Mouse (Mus musculus): ENCODE data around the gene Pde4d. TPM values are rescaled to one million over a fixed set of nuclear protein-coding genes. Genes with fewer than 3 reads are reported as not detected.

Gene Pde4d
- polyA plus RNA-seq, 2 experiments, result 11.7 to 17.3 TPM

DNA sequence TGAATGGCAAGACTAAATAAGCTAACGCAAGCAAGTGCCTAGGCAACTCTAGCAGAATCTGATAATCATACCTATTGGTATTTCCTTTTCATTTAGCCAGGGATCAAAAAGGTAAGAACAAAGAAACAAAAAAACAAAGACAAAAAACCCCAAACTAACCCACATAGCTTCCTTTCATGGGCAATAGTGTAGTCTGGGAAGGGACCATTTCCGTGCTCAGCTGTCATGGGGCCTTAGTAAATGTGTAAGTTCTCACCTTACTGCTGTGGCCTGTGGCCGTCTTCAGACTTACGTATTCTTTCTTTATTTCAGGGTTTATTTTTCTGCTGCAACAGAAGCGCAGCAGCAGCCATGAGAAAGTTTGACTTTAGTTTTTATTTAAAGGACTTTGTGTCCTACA lies 23.4 kb upstream of the Pde4d start:
- 71% methylated on average over 5 of the region's 5 CpGs for WGBS
- no peak overlapping the region for H3K9ac ChIP-seq (ENCODE audit: low read depth, low read length, severe bottlenecking)
- no peaks in the 10 kb centered on the region for H3K36me3 ChIP-seq (ENCODE audit: control insufficient read depth, insufficient read depth, low read length)

DNA sequence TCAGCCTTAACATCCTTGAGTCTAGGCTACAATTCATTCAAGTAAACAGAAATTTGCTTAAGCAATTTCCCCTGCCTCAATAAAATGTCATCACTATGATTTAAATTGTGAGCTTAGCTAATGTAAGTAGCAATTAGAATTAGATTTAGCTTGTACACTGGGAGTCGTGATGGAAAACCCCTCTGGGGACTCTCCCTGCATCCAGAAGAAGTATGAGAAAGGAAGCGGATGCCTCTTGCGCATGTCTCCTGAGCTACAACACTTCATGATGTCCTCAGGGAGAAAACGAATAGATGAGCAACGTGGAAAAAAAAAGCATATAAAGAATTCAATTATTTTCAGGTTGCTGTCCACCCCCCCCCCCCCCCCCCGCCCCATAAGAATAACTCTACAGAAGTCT lies 20.9 kb upstream of the Pde4d start:
- ATAC-seq (ENCODE audit: low FRiP score, low read depth), result no peak
- no peak for TF ChIP-seq POLR2A (IDR thresholded peaks at IDR 0.05; ENCODE audit: borderline replicate concordance, extremely low read depth, insufficient read depth, insufficient read length)
- WGBS, result 75% methylated on average over 6 of the region's 6 CpGs

More for the DNA sequence above, 23.4 kb upstream of the Pde4d start:
- no peak overlapping the region for H3K4me2 ChIP-seq (replicated peaks; ENCODE audit: low read depth, low read length, severe bottlenecking)
- H3K9me3 ChIP-seq (ENCODE audit: control insufficient read depth, low read length), result no peaks in the 10 kb centered on the region
- DNase-seq (ENCODE audit: low spot score) (no peak), ATAC-seq (ENCODE audit: low FRiP score, low read depth) (no peak)
- TF ChIP-seq POLR2A (IDR thresholded peaks at IDR 0.05; ENCODE audit: borderline replicate concordance, extremely low read depth, insufficient read depth, insufficient read length), result no peak
- no peaks in the 10 kb centered on the region for H3K4me1 ChIP-seq (ENCODE audit: control insufficient read depth, insufficient read depth, low read length)
- no peak overlapping the region for H3K27ac ChIP-seq (replicated peaks; ENCODE audit: low read depth, low read length)
- H3K4me3 ChIP-seq (replicated peaks; ENCODE audit: low read length), result no peak overlapping the region
- no peaks in the 10 kb centered on the region for H3K27me3 ChIP-seq (ENCODE audit: control insufficient read depth, insufficient read depth, low read length)

DNA sequence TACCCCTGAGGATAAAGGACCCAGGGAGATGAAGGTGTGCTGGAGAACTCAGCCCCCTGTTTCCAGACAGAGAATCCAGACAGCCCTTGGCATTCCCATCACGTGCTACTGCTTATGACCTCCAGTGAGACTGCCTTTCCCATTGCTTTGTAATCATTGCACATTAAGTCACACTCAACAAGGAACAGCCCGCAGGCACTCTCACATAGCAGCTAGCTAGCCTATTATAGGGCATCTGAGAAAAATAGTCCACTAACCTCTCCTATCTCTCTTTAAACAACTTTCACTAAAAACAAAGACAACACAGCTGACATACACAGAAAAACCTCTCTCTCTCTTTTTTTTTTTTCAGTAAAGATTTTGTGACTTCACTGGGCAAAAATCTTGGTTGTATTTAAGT lies 20.1 kb upstream of the Pde4d start:
- Histone ChIP-seq H3K4me2 (replicated peaks; ENCODE audit: low read depth, low read length, severe bottlenecking) (no peak overlapping the region), H3K27me3 (ENCODE audit: control insufficient read depth, insufficient read depth, low read length) (no peaks in the 10 kb centered on the region), H3K36me3 (ENCODE audit: control insufficient read depth, insufficient read depth, low read length) (no peaks in the 10 kb centered on the region), H3K4me1 (ENCODE audit: control insufficient read depth, insufficient read depth, low read length) (no peaks in the 10 kb centered on the region), H3K9me3 (ENCODE audit: control insufficient read depth, low read length) (no peaks in the 10 kb centered on the region), H3K27ac (replicated peaks; ENCODE audit: low read depth, low read length) (no peak overlapping the region), H3K9ac (ENCODE audit: low read depth, low read length, severe bottlenecking) (no peak overlapping the region), H3K4me3 (replicated peaks; ENCODE audit: low read length) (no peak overlapping the region)
- no peak for TF ChIP-seq POLR2A (IDR thresholded peaks at IDR 0.05; ENCODE audit: borderline replicate concordance, extremely low read depth, insufficient read depth, insufficient read length)
- 59% methylated on average over 2 of the region's 2 CpGs for whole genome bisulfite sequencing
- ATAC-seq (ENCODE audit: low FRiP score, low read depth) (no peak), DNase-seq (ENCODE audit: low spot score) (no peak)

More for the DNA sequence above, 20.9 kb upstream of the Pde4d start:
- H3K9me3 ChIP-seq (ENCODE audit: control insufficient read depth, low read length), result no peaks in the 10 kb centered on the region
- H3K27me3 ChIP-seq (ENCODE audit: control insufficient read depth, insufficient read depth, low read length), result no peaks in the 10 kb centered on the region
- H3K27ac ChIP-seq (replicated peaks; ENCODE audit: low read depth, low read length), result no peak overlapping the region
- no peak overlapping the region for H3K4me3 ChIP-seq (replicated peaks; ENCODE audit: low read length)
- H3K4me2 ChIP-seq (replicated peaks; ENCODE audit: low read depth, low read length, severe bottlenecking), result no peak overlapping the region
- H3K9ac ChIP-seq (ENCODE audit: low read depth, low read length, severe bottlenecking), result no peak overlapping the region
- H3K4me1 ChIP-seq (ENCODE audit: control insufficient read depth, insufficient read depth, low read length), result no peaks in the 10 kb centered on the region
- DNase-seq (ENCODE audit: low spot score), result no peak
- H3K36me3 ChIP-seq (ENCODE audit: control insufficient read depth, insufficient read depth, low read length), result no peaks in the 10 kb centered on the region

DNA sequence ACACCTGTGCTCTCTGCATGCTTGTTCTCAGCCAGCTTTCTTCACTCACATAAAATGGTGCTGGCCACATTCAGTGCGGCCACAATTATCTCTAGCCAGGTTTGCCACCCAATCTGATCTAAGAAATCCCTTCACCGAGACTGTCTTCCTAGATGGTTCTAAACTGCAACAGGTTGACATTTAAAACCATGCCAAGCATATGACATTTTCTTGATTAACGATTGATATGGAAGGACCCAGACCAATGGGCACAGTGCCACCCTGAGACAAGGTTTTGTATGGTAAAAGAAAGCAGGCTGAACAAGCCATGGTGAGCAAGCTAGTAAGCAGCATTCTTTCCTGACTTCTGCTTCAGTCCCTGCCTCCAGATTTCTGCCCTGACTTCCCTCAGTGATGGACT lies 18.0 kb upstream of the Pde4d start:
- Histone ChIP-seq H3K4me3 (replicated peaks; ENCODE audit: low read length) (no peak overlapping the region), H3K4me1 (ENCODE audit: control insufficient read depth, insufficient read depth, low read length) (no peaks in the 10 kb centered on the region), H3K27me3 (ENCODE audit: control insufficient read depth, insufficient read depth, low read length) (no peaks in the 10 kb centered on the region), H3K9ac (ENCODE audit: low read depth, low read length, severe bottlenecking) (no peak overlapping the region), H3K4me2 (replicated peaks; ENCODE audit: low read depth, low read length, severe bottlenecking) (no peak overlapping the region), H3K36me3 (ENCODE audit: control insufficient read depth, insufficient read depth, low read length) (no peaks in the 10 kb centered on the region), H3K9me3 (ENCODE audit: control insufficient read depth, low read length) (no peaks in the 10 kb centered on the region), H3K27ac (replicated peaks; ENCODE audit: low read depth, low read length) (no peak overlapping the region)
- 87% methylated on average over 3 of the region's 3 CpGs for WGBS
- ATAC-seq (ENCODE audit: low FRiP score, low read depth) (no peak), DNase-seq (ENCODE audit: low spot score) (no peak)
- no peak for TF ChIP-seq POLR2A (IDR thresholded peaks at IDR 0.05; ENCODE audit: borderline replicate concordance, extremely low read depth, insufficient read depth, insufficient read length)

DNA sequence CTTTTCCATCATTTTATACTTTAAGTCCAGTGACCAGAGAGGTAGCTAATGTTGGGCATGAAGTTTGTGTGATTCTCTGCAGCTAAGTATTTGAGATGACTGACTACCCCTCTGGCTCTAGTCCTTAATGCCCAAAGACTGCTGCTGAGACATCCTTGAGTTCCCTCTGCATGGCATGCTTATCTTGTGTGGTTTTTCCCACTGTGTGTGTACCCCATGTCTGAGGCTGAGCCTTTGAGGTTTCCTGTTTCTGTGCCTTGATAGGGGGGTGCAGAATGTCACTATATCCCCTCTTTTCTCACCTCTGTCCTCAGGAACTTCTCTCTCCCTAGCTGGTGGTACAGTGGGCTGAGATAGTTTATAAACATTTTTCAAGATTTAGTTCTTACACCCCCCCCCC lies 14.1 kb upstream of the Pde4d start:
- H3K27me3 ChIP-seq (ENCODE audit: control insufficient read depth, insufficient read depth, low read length), result no peaks in the 10 kb centered on the region
- H3K4me3 ChIP-seq (replicated peaks; ENCODE audit: low read length), result no peak overlapping the region
- no peak for TF ChIP-seq POLR2A (IDR thresholded peaks at IDR 0.05; ENCODE audit: borderline replicate concordance, extremely low read depth, insufficient read depth, insufficient read length)
- H3K9ac ChIP-seq (ENCODE audit: low read depth, low read length, severe bottlenecking), result no peak overlapping the region
- DNase-seq (ENCODE audit: low spot score), result no peak
- no peak for ATAC-seq (ENCODE audit: low FRiP score, low read depth)
- H3K9me3 ChIP-seq (ENCODE audit: control insufficient read depth, low read length), result no peaks in the 10 kb centered on the region
- no peaks in the 10 kb centered on the region for H3K36me3 ChIP-seq (ENCODE audit: control insufficient read depth, insufficient read depth, low read length)
- H3K4me2 ChIP-seq (replicated peaks; ENCODE audit: low read depth, low read length, severe bottlenecking), result no peak overlapping the region
- no peak overlapping the region for H3K27ac ChIP-seq (replicated peaks; ENCODE audit: low read depth, low read length)
- no peaks in the 10 kb centered on the region for H3K4me1 ChIP-seq (ENCODE audit: control insufficient read depth, insufficient read depth, low read length)

DNA sequence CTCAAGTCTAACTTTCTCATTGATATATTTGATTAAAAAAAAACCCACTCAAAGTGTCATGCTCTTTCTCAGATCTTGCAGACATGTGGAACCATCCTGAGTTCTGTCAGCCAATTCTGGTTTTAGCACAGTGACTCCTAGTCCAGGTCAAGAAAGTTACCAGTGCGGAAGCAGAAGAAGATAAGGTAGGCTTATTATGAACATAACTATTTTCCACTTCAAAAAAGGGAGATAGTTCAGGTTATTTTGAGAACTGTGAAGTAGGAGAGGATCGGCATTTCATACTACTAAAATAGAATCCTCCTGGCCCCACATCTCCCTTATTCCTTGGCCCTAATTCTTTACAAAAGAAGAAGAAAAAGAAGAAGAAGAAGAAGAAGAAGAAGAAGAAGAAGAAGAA lies 12.3 kb upstream of the Pde4d start:
- Histone ChIP-seq H3K4me3 (replicated peaks; ENCODE audit: low read length) (no peak overlapping the region), H3K4me1 (ENCODE audit: control insufficient read depth, insufficient read depth, low read length) (no peaks in the 10 kb centered on the region), H3K9ac (ENCODE audit: low read depth, low read length, severe bottlenecking) (no peak overlapping the region), H3K9me3 (ENCODE audit: control insufficient read depth, low read length) (no peaks in the 10 kb centered on the region), H3K27ac (replicated peaks; ENCODE audit: low read depth, low read length) (no peak overlapping the region), H3K27me3 (ENCODE audit: control insufficient read depth, insufficient read depth, low read length) (no peaks in the 10 kb centered on the region), H3K36me3 (ENCODE audit: control insufficient read depth, insufficient read depth, low read length) (no peaks in the 10 kb centered on the region), H3K4me2 (replicated peaks; ENCODE audit: low read depth, low read length, severe bottlenecking) (no peak overlapping the region)
- WGBS, result 93% methylated on average over 2 of the region's 2 CpGs
- DNase-seq (ENCODE audit: low spot score) (no peak), ATAC-seq (ENCODE audit: low FRiP score, low read depth) (no peak)
- no peak for TF ChIP-seq POLR2A (IDR thresholded peaks at IDR 0.05; ENCODE audit: borderline replicate concordance, extremely low read depth, insufficient read depth, insufficient read length)

Data from limb, embryonic 14.5 days (tissue).